Mouse (Mus musculus) C2C12 (cell line): ENCODE results near the gene Snrk.

ENCODE experiments used
- CTCF ChIP-seq: IDR thresholded peaks from one replicate; pipeline ENCODE4 v1.5.1; 2011; ENCODE audit not compliant: control insufficient read depth, insufficient read depth, insufficient read length
- MAX ChIP-seq: IDR thresholded peaks from one replicate; pipeline ENCODE4 v1.6.1; 2011; ENCODE audit warnings: mild to moderate bottlenecking, control low read depth
- MYOD1 ChIP-seq: IDR thresholded peaks from one replicate; pipeline ENCODE4 v1.6.1; 2011; ENCODE audit warnings: low read depth; ENCODE audit not compliant: control insufficient read depth, insufficient read length

DNA sequence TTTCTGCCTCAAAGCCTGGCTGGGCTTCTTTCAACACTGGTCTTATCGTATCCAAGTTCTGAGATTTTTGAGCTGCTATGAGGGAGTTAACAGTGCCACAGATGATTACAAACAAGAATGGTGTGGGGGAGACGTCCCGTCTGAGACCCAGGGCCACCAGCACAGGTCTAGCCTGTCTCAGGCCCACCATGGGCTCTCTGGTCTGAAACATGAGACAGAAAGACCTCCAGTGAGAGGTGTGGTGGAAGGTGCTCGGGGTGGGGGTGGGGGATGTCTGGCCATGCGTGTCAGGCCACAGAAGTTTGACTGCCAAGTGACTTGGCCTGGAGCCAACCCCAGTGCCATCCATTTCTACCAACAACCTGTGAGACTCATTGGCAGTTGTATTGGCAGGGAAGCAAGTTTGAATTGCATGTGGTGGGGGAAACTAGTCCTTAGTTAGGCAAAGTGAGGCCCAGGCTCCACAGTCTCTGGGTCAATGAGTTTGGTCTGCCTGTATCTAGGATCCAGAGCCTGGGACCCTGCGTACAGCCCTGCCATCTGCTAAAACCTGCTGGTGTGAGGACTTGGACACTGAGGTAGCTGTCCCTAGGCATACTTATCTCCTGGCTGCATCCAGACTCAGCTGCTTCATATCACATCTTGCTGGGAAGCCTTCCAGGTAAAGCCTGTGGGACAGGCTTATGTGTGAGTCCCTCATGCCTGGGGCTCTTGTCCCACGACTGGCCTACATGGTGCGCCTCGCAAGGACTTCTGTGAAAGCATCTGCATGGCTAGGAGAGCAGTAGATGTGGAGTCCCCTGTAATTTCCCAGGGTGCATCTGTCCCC, 56.6 kb downstream of the Snrk start:
- TF ChIP-seq CTCF (no peak), MYOD1 (no peak), MAX (no peak)
